Mouse (Mus musculus) right cerebral cortex, postnatal 36 days (tissue): ENCODE measurements around the gene Ppp1cc.
"Not testable (repeated sequence)": the region's sequence is repeated elsewhere in the genome, so short reads cannot be mapped to it uniquely, and the experiment has no call there.

Source experiments
- DNase-seq, 2 experiments: peaks; one replicate each; pipeline ENCODE4 v3.0.0; 2022; ENCODE audit warnings: low spot score in 2 of 2, mixed read lengths in 1 of 2

Ppp1cc gene

GRCm38 (mm10) chr5:122212125-122212524 is 54.0 kb downstream of the Ppp1cc start:
- DNase-seq = no peak

- not testable (repeated sequence) for DNase-seq
Measured at GRCm38 (mm10) chr5:122212820-122213219, 54.7 kb downstream of the Ppp1cc start.

GRCm38 (mm10) chr5:122213861-122214260 is 55.8 kb downstream of the Ppp1cc start:
- DNase-seq = no peak

- no peak for DNase-seq
Measured at GRCm38 (mm10) chr5:122217636-122218035, 59.6 kb downstream of the Ppp1cc start.

- no peak for DNase-seq
Measured at GRCm38 (mm10) chr5:122218109-122218905, 60.2 kb downstream of the Ppp1cc start.

- no peak for DNase-seq
Measured at GRCm38 (mm10) chr5:122218928-122219327, 60.9 kb downstream of the Ppp1cc start.

- DNase-seq = no peak
Measured at GRCm38 (mm10) chr5:122219655-122220629, 61.9 kb downstream of the Ppp1cc start.

GRCm38 (mm10) chr5:122221085-122221484 is 63.0 kb downstream of the Ppp1cc start:
- DNase-seq = no peak

- no peak for DNase-seq
Measured at GRCm38 (mm10) chr5:122224291-122224690, 66.2 kb downstream of the Ppp1cc start.
